Mouse (Mus musculus) CD4-positive naive resting alpha-beta T cell, adult 57 days (primary cell): ENCODE data around the gene BC048507. TPM values are rescaled to one million over a fixed set of nuclear protein-coding genes. Genes with fewer than 3 reads are reported as not detected.

Source experiments
- total RNA-seq: library from RNA; stranded (reverse); gene quantifications from one replicate; pipeline ENCODE4 v1.2.4, GENCODE M21; 2023

Gene BC048507
- total RNA-seq, result not detected

DNA sequence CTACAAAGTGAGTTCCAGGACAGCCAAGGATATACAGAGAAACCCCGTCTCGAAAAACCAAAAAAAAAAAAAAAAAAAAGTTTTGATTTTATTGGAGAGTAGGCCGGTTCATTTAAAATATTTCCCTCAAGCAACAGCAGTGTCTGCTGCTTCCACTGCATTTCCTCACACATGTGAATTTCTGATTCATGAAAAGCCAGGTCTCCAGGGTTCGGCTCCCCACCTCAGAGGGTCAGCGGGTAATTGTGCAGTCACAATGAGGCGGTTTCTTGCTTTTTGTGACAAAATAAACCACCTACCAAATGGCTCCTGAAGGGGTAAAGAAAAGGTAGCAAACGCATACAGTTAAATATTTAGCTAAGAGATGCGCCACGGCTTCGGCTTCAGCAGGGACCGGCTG lies at the start of gene BC048507:
Gene BC048507 (plus strand): TSS at position 301 of the 400 bp plus-strand sequence.

DNA sequence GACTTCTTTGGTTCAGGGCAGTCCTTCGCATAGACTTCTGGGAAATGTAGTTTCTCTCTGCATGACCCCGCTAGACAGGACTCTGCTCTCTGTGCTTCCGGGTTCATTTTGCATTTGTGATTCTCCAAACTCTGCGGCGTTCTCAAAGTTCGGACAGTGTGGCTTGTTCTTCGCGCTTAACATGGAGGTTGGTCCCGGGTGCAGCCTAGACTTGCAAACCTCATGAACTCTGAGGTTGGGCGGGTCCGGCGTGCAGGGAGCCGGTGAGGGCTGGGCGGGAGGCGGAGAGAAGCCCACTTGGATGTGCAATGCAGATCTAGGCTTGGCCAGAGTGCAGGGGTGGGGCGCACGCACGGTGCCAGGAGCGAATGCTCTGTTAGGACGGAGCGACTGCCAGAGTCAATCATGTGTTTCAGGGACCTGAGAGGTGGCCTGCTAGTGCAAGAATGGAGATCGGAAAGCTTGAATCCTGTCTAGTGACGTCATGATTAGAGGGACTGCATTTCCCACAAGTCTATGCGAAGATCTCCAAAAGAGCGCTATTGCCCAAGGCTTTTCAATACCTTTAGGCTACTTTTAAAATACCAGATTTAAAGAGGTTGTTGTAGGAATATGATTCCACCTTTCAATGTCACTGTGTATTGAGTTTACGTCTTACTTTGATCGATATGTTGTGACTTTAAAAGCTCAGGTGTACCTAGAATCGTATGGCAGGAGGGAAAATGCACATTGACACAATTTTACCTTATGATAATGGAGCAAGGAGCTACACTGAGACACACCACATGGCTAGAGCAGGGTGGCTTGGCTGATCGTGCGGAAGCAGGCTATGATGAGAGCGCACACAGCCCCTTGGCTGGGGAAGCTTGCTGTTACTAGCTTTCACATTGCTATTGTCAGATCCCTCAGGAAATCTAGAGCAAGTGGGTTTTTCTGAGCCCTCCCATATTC lies 49.1 kb upstream of the BC048507 start, which contains the start of gene Zfp273:
Gene Zfp273 (plus strand): TSS at position 31 of the 951 bp plus-strand sequence.

DNA sequence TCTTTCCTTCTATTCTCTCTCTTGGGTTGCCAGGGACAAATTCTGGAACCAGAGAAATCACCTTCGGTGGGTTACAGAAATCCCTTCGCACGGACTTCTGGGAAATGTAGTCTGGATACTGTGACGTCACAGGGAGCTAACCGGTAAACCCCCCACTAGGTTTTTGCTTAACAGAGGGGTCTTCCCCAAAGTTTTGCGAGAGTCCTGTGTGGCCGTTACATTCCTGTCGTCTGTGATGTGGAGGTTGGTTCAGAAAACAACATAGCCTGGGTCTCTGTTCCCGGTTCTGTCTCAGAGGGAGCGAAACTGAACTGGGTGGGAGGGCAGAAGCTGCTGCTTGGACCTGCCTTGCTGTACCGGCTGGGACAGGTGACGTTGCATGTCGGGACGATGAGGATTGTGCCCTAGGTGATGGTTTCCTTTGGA lies 32.2 kb upstream of the BC048507 start, which contains the start of gene Gm10037:
Gene Gm10037 (plus strand): TSS at position 196 of the 426 bp plus-strand sequence.

Other genes with a start within 250 kb of the BC048507 start
- 2.2 TPM for gene Gm49345, start 225.6 kb upstream of the BC048507 start, total RNA-seq
- 10.7 TPM for gene Zfp729a, start 225.5 kb upstream of the BC048507 start, total RNA-seq
- gene Zfp738, start 176.3 kb upstream of the BC048507 start, total RNA-seq, result 5.4 TPM
- gene Zfp65, start 134.2 kb upstream of the BC048507 start, total RNA-seq, result 7.2 TPM
- 5.1 TPM for gene Zfp85, start 108.1 kb upstream of the BC048507 start, total RNA-seq
- 0.86 TPM for gene Zfp493, start 83.6 kb upstream of the BC048507 start, total RNA-seq
- 4.0 TPM for gene Zfp273, start 49.6 kb upstream of the BC048507 start, total RNA-seq
- not detected for gene Gm10037, start 32.2 kb upstream of the BC048507 start, total RNA-seq